15 mouse cellular contexts compared by ENCODE assay signal in the genomic region with DNA sequence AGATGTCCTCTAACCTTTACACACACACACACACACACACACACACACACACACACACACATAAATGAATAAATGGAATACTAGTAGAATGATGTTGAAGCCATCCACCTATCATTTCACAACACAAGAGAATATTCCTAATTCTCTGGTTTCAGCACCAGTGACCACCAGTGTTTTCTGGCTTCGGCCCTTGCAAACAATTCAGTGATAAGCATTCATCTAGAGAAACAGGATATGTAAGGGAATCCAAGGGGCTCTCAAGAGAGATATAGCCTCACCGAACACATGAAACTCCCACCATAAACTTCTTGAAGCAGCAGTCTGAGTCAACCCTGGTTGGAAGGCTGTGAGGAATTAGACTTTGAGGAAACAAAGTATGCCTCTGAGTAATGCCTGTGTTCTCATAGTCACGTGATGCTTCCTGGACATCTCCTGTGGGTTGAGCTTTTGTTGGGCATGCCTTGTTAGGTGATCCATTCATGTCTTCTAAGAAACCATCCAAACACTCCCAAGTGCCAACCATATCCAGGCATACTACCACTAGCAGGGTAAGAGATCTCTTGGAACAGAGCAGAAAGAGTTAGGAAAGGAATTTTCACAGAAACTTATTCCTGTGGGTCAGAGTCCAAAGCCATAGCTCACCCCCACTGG. TPM values are rescaled to one million over a fixed set of nuclear protein-coding genes. Genes with fewer than 3 reads are reported as not detected.
A peak's percentile ranks its signal among the peaks of the same experiment; 100 is the strongest.
DNase-seq lines count a peak whose midpoint lies in the region; ATAC-seq and TF ChIP-seq lines count a peak whose summit lies in the region.
"Had no signal": no experiment of that assay in that cellular context is flagged by ENCODE, and none has a peak within 500 bp of the region (broad histone marks: within the 10 kb centered on the region; RNA-seq: fewer than 3 reads in every experiment).

No protein-coding gene starts in this region.

- no peaks in the 10 kb centered on the region for H3K79me2 ChIP-seq in myocyte (ENCODE audit: control insufficient read depth, insufficient read depth)

- no peak overlapping the region for H3K4me2 ChIP-seq in liver, embryonic 11.5 days
- H3K4me2 ChIP-seq in intestine, embryonic 14.5 days (ENCODE audit: low read length), result no peak overlapping the region
- H3K4me2 ChIP-seq in myocyte (ENCODE audit: low read depth), result no peak overlapping the region
- H3K4me2 ChIP-seq in forebrain, embryonic 16.5 days (ENCODE audit: low read length), result no peak overlapping the region
- H3K4me2 ChIP-seq: embryonic facial prominence, embryonic 13.5 days; forebrain, embryonic 12.5 days; hindbrain, embryonic 13.5 days; midbrain, embryonic 12.5 days had no signal

- 68% methylated on average over 3 of the region's 3 CpGs for WGBS in liver, embryonic 11.5 days
- WGBS in intestine, embryonic 14.5 days, result 68% methylated on average over 3 of the region's 3 CpGs
- WGBS in forebrain, embryonic 16.5 days, result 94% methylated on average over 3 of the region's 3 CpGs

- H3K27ac ChIP-seq in liver, embryonic 11.5 days (ENCODE audit: low read depth, low read length), result no peak overlapping the region
- no peak overlapping the region for H3K27ac ChIP-seq in intestine, embryonic 14.5 days (ENCODE audit: low read depth)
- no peak overlapping the region for H3K27ac ChIP-seq in forebrain, embryonic 16.5 days (ENCODE audit: low read length)
- H3K27ac ChIP-seq: embryonic facial prominence, embryonic 13.5 days; forebrain, embryonic 12.5 days; hindbrain, embryonic 13.5 days; midbrain, embryonic 12.5 days had no signal

- H3K9me3 ChIP-seq in liver, embryonic 11.5 days (ENCODE audit: control insufficient read depth, low read length), result no peaks in the 10 kb centered on the region
- no peaks in the 10 kb centered on the region for H3K9me3 ChIP-seq in intestine, embryonic 14.5 days (ENCODE audit: control insufficient read depth, low read length)
- no peaks in the 10 kb centered on the region for H3K9me3 ChIP-seq in forebrain, embryonic 16.5 days (ENCODE audit: control insufficient read depth, low read length)
- H3K9me3 ChIP-seq: embryonic facial prominence, embryonic 13.5 days; forebrain, embryonic 12.5 days; hindbrain, embryonic 13.5 days; midbrain, embryonic 12.5 days had no signal

- no peak overlapping the region for H3K9ac ChIP-seq in liver, embryonic 11.5 days (ENCODE audit: low read depth, low read length)
- H3K9ac ChIP-seq in intestine, embryonic 14.5 days (ENCODE audit: low read length), result no peak overlapping the region
- no peak overlapping the region for H3K9ac ChIP-seq in forebrain, embryonic 16.5 days (replicated peaks; ENCODE audit: low read depth, low read length)
- H3K9ac ChIP-seq: embryonic facial prominence, embryonic 13.5 days; forebrain, embryonic 12.5 days; hindbrain, embryonic 13.5 days; midbrain, embryonic 12.5 days had no signal

- 0 out of 2 replicates have a peak, but pooled peaks have one; percentile 26 for ATAC-seq in liver, embryonic 11.5 days (replicated peaks; ENCODE audit: low FRiP score)
- ATAC-seq in intestine, embryonic 14.5 days (replicated peaks; ENCODE audit: low FRiP score, low TSS enrichment, low read depth), result peak; percentile 8; the same call in 1 of the 2 replicates
- ATAC-seq in forebrain, embryonic 16.5 days, result no peak
- no peak for ATAC-seq in megakaryocyte, adult 5-6 weeks (ENCODE audit: poor library complexity, severe bottlenecking)

- peaks cover 6% of the 10 kb centered on the region; the same call in 1 of the 2 replicates for H3K4me1 ChIP-seq in liver, embryonic 11.5 days (replicated peaks; ENCODE audit: control insufficient read depth, insufficient read depth, low read length)
- H3K4me1 ChIP-seq in intestine, embryonic 14.5 days (replicated peaks; ENCODE audit: control insufficient read depth, insufficient read depth, low read length), result peaks cover 21% of the 10 kb centered on the region
- no peaks in the 10 kb centered on the region; the same call in 1 of the 2 replicates for H3K4me1 ChIP-seq in forebrain, embryonic 16.5 days (replicated peaks; ENCODE audit: control insufficient read depth, insufficient read depth, low read length)

- no peak overlapping the region for H3K4me3 ChIP-seq in liver, embryonic 11.5 days (ENCODE audit: low read depth, low read length)
- H3K4me3 ChIP-seq in intestine, embryonic 14.5 days (ENCODE audit: low read depth, low read length), result no peak overlapping the region
- H3K4me3 ChIP-seq in myocyte, result no peak overlapping the region
- no peak overlapping the region for H3K4me3 ChIP-seq in forebrain, embryonic 16.5 days (replicated peaks; ENCODE audit: low read length)
- H3K4me3 ChIP-seq: embryonic facial prominence, embryonic 13.5 days; forebrain, embryonic 12.5 days; hindbrain, embryonic 13.5 days; midbrain, embryonic 12.5 days had no signal

- DNase-seq in liver, embryonic 11.5 days (ENCODE audit: low spot score), result no peak
- DNase-seq in liver, result no peak
- peak; percentile 63 for DNase-seq in NIH3T3 (ENCODE audit: low read depth)
- DNase-seq in intestine, embryonic 14.5 days (ENCODE audit: low spot score), result no peak
- DNase-seq: cerebellum, adult 11 months; gastrocnemius, postnatal 10 days; lung, adult 2 months; right cerebral cortex, postnatal 4 days had no signal

- no peaks in the 10 kb centered on the region for H3K36me3 ChIP-seq in liver, embryonic 11.5 days (ENCODE audit: control insufficient read depth, insufficient read depth, low read length)
- H3K36me3 ChIP-seq in intestine, embryonic 14.5 days (ENCODE audit: control insufficient read depth, insufficient read depth, low read length), result no peaks in the 10 kb centered on the region
- H3K36me3 ChIP-seq in myocyte (ENCODE audit: control insufficient read depth, insufficient read depth), result no peaks in the 10 kb centered on the region
- no peaks in the 10 kb centered on the region for H3K36me3 ChIP-seq in forebrain, embryonic 16.5 days (ENCODE audit: control insufficient read depth, insufficient read depth)
- H3K36me3 ChIP-seq: embryonic facial prominence, embryonic 13.5 days; forebrain, embryonic 12.5 days; hindbrain, embryonic 13.5 days; midbrain, embryonic 12.5 days had no signal

- no peak for TF ChIP-seq POLR2A in myocyte (IDR thresholded peaks at IDR 0.05; ENCODE audit: insufficient read length, low read depth)

- no peaks in the 10 kb centered on the region for H3K27me3 ChIP-seq in liver, embryonic 11.5 days (replicated peaks; ENCODE audit: control insufficient read depth, insufficient read depth, low read length)
- H3K27me3 ChIP-seq in intestine, embryonic 14.5 days (replicated peaks; ENCODE audit: control insufficient read depth, insufficient read depth, low read length), result no peaks in the 10 kb centered on the region
- no peaks in the 10 kb centered on the region for H3K27me3 ChIP-seq in myocyte (ENCODE audit: control insufficient read depth, insufficient read depth, insufficient read length)
- no peaks in the 10 kb centered on the region for H3K27me3 ChIP-seq in forebrain, embryonic 16.5 days (replicated peaks; ENCODE audit: control insufficient read depth, insufficient read depth, low read length)
- H3K27me3 ChIP-seq: embryonic facial prominence, embryonic 13.5 days; forebrain, embryonic 12.5 days; hindbrain, embryonic 13.5 days; midbrain, embryonic 12.5 days had no signal

- H3ac ChIP-seq in myocyte (ENCODE audit: control insufficient read depth, insufficient read length), result no peak overlapping the region

TF ChIP-seq in myocyte, 11 proteins besides CTCF, POLR2A, EP300 and RAD21:
- TF ChIP-seq USF1 (IDR thresholded peaks at IDR 0.05; ENCODE audit: low read depth), result peak; percentile 95
- TF ChIP-seq E2F4 (IDR thresholded peaks at IDR 0.05; ENCODE audit: insufficient read depth), result no peak

RNA-seq across cellular contexts. Expression of a gene that starts 55.8 kb away (rescaled TPM):
- 8.5 and 8.9 TPM in 2 replicates for polyA plus RNA-seq in liver, embryonic 11.5 days (2014; fragmentation: Nextera tagmentation; extraction: Ambion mirVana)
- polyA plus RNA-seq in intestine, embryonic 14.5 days (2014; fragmentation: Nextera tagmentation; extraction: Ambion mirVana), result 11.3 and 13.0 TPM in 2 replicates
- 0.06 TPM for polyA plus RNA-seq in myocyte (2012; fragmentation: generic; extraction: Trizol)
- 5.5 and 6.6 TPM in 2 replicates for polyA plus RNA-seq in forebrain, embryonic 16.5 days (2015; fragmentation: Nextera tagmentation; extraction: Ambion mirVana)
- total RNA-seq in megakaryocyte, adult 5-6 weeks (2015), result 2.0 and 5.2 TPM in 2 replicates
- 4.1 TPM in 2 replicates for total RNA-seq in megakaryocyte, adult 5-6 weeks (2017)

RNA-seq across cellular contexts. Expression of a gene that starts 59.0 kb away (rescaled TPM):
- polyA plus RNA-seq in liver, embryonic 11.5 days (2014; fragmentation: Nextera tagmentation; extraction: Ambion mirVana), result 46.1 and 47.6 TPM in 2 replicates
- 58.0 and 63.4 TPM in 2 replicates for polyA plus RNA-seq in intestine, embryonic 14.5 days (2014; fragmentation: Nextera tagmentation; extraction: Ambion mirVana)
- polyA plus RNA-seq in myocyte (2012; fragmentation: generic; extraction: Trizol), result 46.2 TPM
- polyA plus RNA-seq in forebrain, embryonic 16.5 days (2015; fragmentation: Nextera tagmentation; extraction: Ambion mirVana), result 97.4 and 99.3 TPM in 2 replicates
- total RNA-seq in megakaryocyte, adult 5-6 weeks (2015), result 7.9 and 9.0 TPM in 2 replicates
- 49.2 and 68.2 TPM in 2 replicates for total RNA-seq in megakaryocyte, adult 5-6 weeks (2017)

Comparison
In these comparisons a context has a peak if more than half of its experiments do, and no peak if none do; other contexts are left out.
1. ATAC-seq: peak in liver, embryonic 11.5 days (single experiment) and intestine, embryonic 14.5 days (single experiment); none in forebrain, embryonic 16.5 days (single experiment) and megakaryocyte, adult 5-6 weeks (single experiment).